ENCODE assay signal across 8 mouse cellular contexts in genomic region chr8:124780236-124780635, GRCm38 (mm10). TPM values are rescaled to one million over a fixed set of nuclear protein-coding genes. Genes with fewer than 3 reads are reported as not detected.
DNase-seq lines count a peak whose midpoint lies in the region; ATAC-seq and TF ChIP-seq lines count a peak whose summit lies in the region.

No protein-coding gene starts in this region.

- no peak overlapping the region for H3K4me3 ChIP-seq in limb, embryonic 14.5 days (replicated peaks; ENCODE audit: low read length)
- no peak overlapping the region for H3K4me3 ChIP-seq in limb, embryonic 10.5 days
- H3K4me3 ChIP-seq in intestine, embryonic 15.5 days (replicated peaks): no peak overlapping the region

- H3K9ac ChIP-seq in limb, embryonic 14.5 days (ENCODE audit: low read depth, low read length, severe bottlenecking): no peak overlapping the region
- no peak overlapping the region for H3K9ac ChIP-seq in intestine, embryonic 15.5 days

- no peaks in the 10 kb centered on the region for H3K9me3 ChIP-seq in limb, embryonic 14.5 days (ENCODE audit: control insufficient read depth, low read length)
- no peaks in the 10 kb centered on the region for H3K9me3 ChIP-seq in limb, embryonic 10.5 days (replicated peaks)
- H3K9me3 ChIP-seq in intestine, embryonic 15.5 days: no peaks in the 10 kb centered on the region

- TF ChIP-seq POLR2A in limb, embryonic 14.5 days (IDR thresholded peaks at IDR 0.05; ENCODE audit: borderline replicate concordance, extremely low read depth, insufficient read depth, insufficient read length): no peak
- no peak for TF ChIP-seq POLR2A in brain, embryonic 14.5 days (IDR thresholded peaks at IDR 0.05; ENCODE audit: borderline replicate concordance, extremely low read depth, insufficient read depth, insufficient read length, poor library complexity, severe bottlenecking)

- H3K4me1 ChIP-seq in limb, embryonic 14.5 days (ENCODE audit: control insufficient read depth, insufficient read depth, low read length): no peaks in the 10 kb centered on the region
- peaks cover 7% of the 10 kb centered on the region; the same call in 1 of the 2 replicates for H3K4me1 ChIP-seq in limb, embryonic 10.5 days
- peaks cover 4% of the 10 kb centered on the region; the same call in 1 of the 2 replicates for H3K4me1 ChIP-seq in intestine, embryonic 15.5 days (replicated peaks)

- peak; percentile 51 for DNase-seq in limb, embryonic 14.5 days (ENCODE audit: low spot score)
- DNase-seq in limb, embryonic 10.5 days (ENCODE audit: low spot score): no peak
- DNase-seq in brain, embryonic 14.5 days (ENCODE audit: low read depth): peak; percentile 88
- peak; percentile 28 for DNase-seq in gastrocnemius, postnatal 25 days
- DNase-seq in skeletal muscle tissue, adult 2 months (ENCODE audit: low read depth, low spot score): peak; percentile 76
- no peak for DNase-seq in thymus, postnatal 10 days (ENCODE audit: low spot score in 2 of 2)
- no peak for DNase-seq in frontal cortex, postnatal 14 days (ENCODE audit: low spot score in 2 of 2)

- WGBS in limb, embryonic 14.5 days: 17% methylated on average over 7 of the region's 7 CpGs
- WGBS in limb, embryonic 10.5 days: 20% methylated on average over 7 of the region's 7 CpGs
- 8% methylated on average over 7 of the region's 7 CpGs for WGBS in intestine, embryonic 15.5 days

- TF ChIP-seq CTCF in brain, embryonic 14.5 days (IDR thresholded peaks at IDR 0.05; ENCODE audit: borderline replicate concordance, extremely low read depth, insufficient read depth, insufficient read length): no peak

- H3K4me2 ChIP-seq in limb, embryonic 14.5 days (replicated peaks; ENCODE audit: low read depth, low read length, severe bottlenecking): no peak overlapping the region
- H3K4me2 ChIP-seq in intestine, embryonic 15.5 days (replicated peaks): no peak overlapping the region

- ATAC-seq in limb, embryonic 14.5 days (ENCODE audit: low FRiP score, low read depth): peak; percentile 57; the same call in 1 of the 2 replicates
- peak; percentile 69; the same call in 1 of the 2 replicates for ATAC-seq in intestine, embryonic 15.5 days

- H3K36me3 ChIP-seq in limb, embryonic 14.5 days (ENCODE audit: control insufficient read depth, insufficient read depth, low read length): no peaks in the 10 kb centered on the region
- H3K36me3 ChIP-seq in limb, embryonic 10.5 days: no peaks in the 10 kb centered on the region
- no peaks in the 10 kb centered on the region for H3K36me3 ChIP-seq in intestine, embryonic 15.5 days

- H3K27ac ChIP-seq in limb, embryonic 14.5 days (replicated peaks; ENCODE audit: low read depth, low read length): no peak overlapping the region
- no peak overlapping the region for H3K27ac ChIP-seq in limb, embryonic 10.5 days
- H3K27ac ChIP-seq in intestine, embryonic 15.5 days: no peak overlapping the region

- H3K27me3 ChIP-seq in limb, embryonic 14.5 days (ENCODE audit: control insufficient read depth, insufficient read depth, low read length): no peaks in the 10 kb centered on the region
- peaks cover 5% of the 10 kb centered on the region for H3K27me3 ChIP-seq in limb, embryonic 10.5 days (ENCODE audit: low read depth, poor library complexity, severe bottlenecking)
- H3K27me3 ChIP-seq in intestine, embryonic 15.5 days (replicated peaks): 0 out of 2 replicates have a peak, but pooled peaks cover 6% of the 10 kb centered on the region

RNA-seq across cellular contexts. Expression of gene Trim67, which starts 12.7 kb away (rescaled TPM):
- polyA plus RNA-seq in limb, embryonic 14.5 days (2012; rRNA removed): 0.20 and 0.29 TPM in 2 replicates
- 0.03 and 0.04 TPM in 2 replicates for polyA plus RNA-seq in limb, embryonic 14.5 days (2014; fragmentation: Nextera tagmentation; extraction: Ambion mirVana)
- not detected in 2 replicates for polyA plus RNA-seq in limb, embryonic 10.5 days (2016; fragmentation: Nextera tagmentation; extraction: Ambion mirVana)
- 41.7 and 81.6 TPM in 2 replicates for polyA plus RNA-seq in brain, embryonic 14.5 days (2012; rRNA removed)
- total RNA-seq in gastrocnemius, postnatal 25 days (2021): under 1 TPM; 0.13 to 0.21 TPM
- 0.57 and 0.64 TPM in 2 replicates for polyA plus RNA-seq in intestine, embryonic 15.5 days (2015; fragmentation: Nextera tagmentation; extraction: Ambion mirVana)

RNA-seq across cellular contexts. Expression of gene Fam89a, which starts 28.6 kb away (rescaled TPM):
- polyA plus RNA-seq in limb, embryonic 14.5 days (2012; rRNA removed): 4.1 and 4.6 TPM in 2 replicates
- polyA plus RNA-seq in limb, embryonic 14.5 days (2014; fragmentation: Nextera tagmentation; extraction: Ambion mirVana): 3.3 and 3.4 TPM in 2 replicates
- 5.1 and 7.0 TPM in 2 replicates for polyA plus RNA-seq in limb, embryonic 10.5 days (2016; fragmentation: Nextera tagmentation; extraction: Ambion mirVana)
- 0.49 and 0.64 TPM in 2 replicates for polyA plus RNA-seq in brain, embryonic 14.5 days (2012; rRNA removed)
- total RNA-seq in gastrocnemius, postnatal 25 days (2021): under 1 TPM; 0.40 to 0.74 TPM
- 3.9 and 4.3 TPM in 2 replicates for polyA plus RNA-seq in intestine, embryonic 15.5 days (2015; fragmentation: Nextera tagmentation; extraction: Ambion mirVana)

RNA-seq across cellular contexts. Expression of gene Arv1, which starts 58.3 kb away (rescaled TPM):
- 30.2 and 35.9 TPM in 2 replicates for polyA plus RNA-seq in limb, embryonic 14.5 days (2012; rRNA removed)
- polyA plus RNA-seq in limb, embryonic 14.5 days (2014; fragmentation: Nextera tagmentation; extraction: Ambion mirVana): 21.8 and 21.9 TPM in 2 replicates
- 33.6 and 33.8 TPM in 2 replicates for polyA plus RNA-seq in limb, embryonic 10.5 days (2016; fragmentation: Nextera tagmentation; extraction: Ambion mirVana)
- 45.7 and 53.7 TPM in 2 replicates for polyA plus RNA-seq in brain, embryonic 14.5 days (2012; rRNA removed)
- 1 to 10 TPM; 3.2 to 3.7 TPM for total RNA-seq in gastrocnemius, postnatal 25 days (2021)
- 19.7 and 20.9 TPM in 2 replicates for polyA plus RNA-seq in intestine, embryonic 15.5 days (2015; fragmentation: Nextera tagmentation; extraction: Ambion mirVana)

RNA-seq across cellular contexts. Expression of gene Ttc13, which starts 58.5 kb away (rescaled TPM):
- 42.6 and 44.3 TPM in 2 replicates for polyA plus RNA-seq in limb, embryonic 14.5 days (2012; rRNA removed)
- polyA plus RNA-seq in limb, embryonic 14.5 days (2014; fragmentation: Nextera tagmentation; extraction: Ambion mirVana): 46.5 and 46.9 TPM in 2 replicates
- 45.5 and 51.9 TPM in 2 replicates for polyA plus RNA-seq in limb, embryonic 10.5 days (2016; fragmentation: Nextera tagmentation; extraction: Ambion mirVana)
- polyA plus RNA-seq in brain, embryonic 14.5 days (2012; rRNA removed): 56.3 and 57.0 TPM in 2 replicates
- total RNA-seq in gastrocnemius, postnatal 25 days (2021): 10 to 100 TPM; 18.6 to 20.8 TPM
- polyA plus RNA-seq in intestine, embryonic 15.5 days (2015; fragmentation: Nextera tagmentation; extraction: Ambion mirVana): 42.7 and 42.8 TPM in 2 replicates

Comparison
In these comparisons a context has a peak if more than half of its experiments do, and no peak if none do; other contexts are left out.
1. DNase-seq: peak in limb, embryonic 14.5 days (single experiment), brain, embryonic 14.5 days (single experiment), gastrocnemius, postnatal 25 days (single experiment) and skeletal muscle tissue, adult 2 months (single experiment); none in limb, embryonic 10.5 days (single experiment), thymus, postnatal 10 days (0 of 2) and frontal cortex, postnatal 14 days (0 of 2).
2. RNA of gene Trim67, which starts 12.7 kb away (polyA plus RNA-seq): 41.7 to 81.6 TPM in brain, embryonic 14.5 days; 0.57 to 0.64 TPM in intestine, embryonic 15.5 days, 0.03 to 0.29 TPM in limb, embryonic 14.5 days and not detected in limb, embryonic 10.5 days; every median in the first group is over 10 times any median in the second.